Mouse (Mus musculus): ENCODE data around the gene Scaf11.

DNA sequence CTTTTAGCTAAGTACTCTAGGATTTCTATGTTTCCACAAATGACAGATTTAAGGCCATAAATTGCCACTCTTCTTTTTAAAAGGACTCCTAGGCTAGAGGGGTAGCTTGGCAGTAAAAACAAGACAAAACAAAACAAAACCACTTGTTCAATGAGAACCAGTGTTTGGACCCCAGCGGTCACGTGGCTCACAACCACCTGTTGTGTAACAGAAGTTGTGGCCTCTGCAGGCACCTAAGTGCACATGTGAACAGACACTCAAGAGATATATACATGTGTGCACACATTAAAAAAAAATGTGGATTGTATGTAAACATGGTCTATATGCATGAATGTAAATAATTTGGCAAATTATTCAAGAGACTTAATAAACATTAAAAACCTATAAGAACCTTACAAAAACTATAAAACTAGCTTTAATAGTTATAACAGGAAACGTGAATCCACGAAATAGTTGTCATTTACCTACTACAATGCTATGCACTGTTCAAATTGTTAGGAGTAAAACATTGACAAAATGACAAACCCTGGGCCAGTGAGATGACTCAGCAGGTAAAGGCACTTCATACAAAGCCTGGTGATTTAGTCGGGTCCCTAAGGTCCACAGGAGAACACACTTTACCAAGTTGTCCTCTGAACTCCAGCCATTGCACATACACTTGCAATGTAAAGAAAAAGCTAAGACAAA lies 3.8 kb downstream of the Scaf11 start:
- TF ChIP-seq CTCF (IDR thresholded peaks at IDR 0.05; ENCODE audit: borderline replicate concordance, extremely low read depth, insufficient read depth, insufficient read length) (no peak), POLR2A (IDR thresholded peaks at IDR 0.05; ENCODE audit: borderline replicate concordance, extremely low read depth, insufficient read depth, insufficient read length, poor library complexity, severe bottlenecking) (no peak)

Data from brain, embryonic 14.5 days (tissue).